Mouse (Mus musculus) embryonic facial prominence, embryonic 11.5 days (tissue): Measurements from ENCODE around the gene Prm3. TPM values are rescaled to one million over a fixed set of nuclear protein-coding genes. Genes with fewer than 3 reads are reported as not detected.

Experiments
- ATAC-seq: fragments of 200-750 bp; cut with Nextera tagmentation; replicated peaks from 2 replicates; pipeline ENCODE4 v1.8.0; 2017; ENCODE audit warnings: low read depth; ENCODE audit not compliant: insufficient number of reproducible peaks, low FRiP score, low TSS enrichment
- DNase-seq: peaks from one replicate; pipeline ENCODE4 v3.0.0-alpha.2; 2015; ENCODE audit warnings: low spot score
- H3K27ac ChIP-seq: fragments of 300-500 bp; sonication (generic); replicated peaks from 2 replicates; pipeline ENCODE4 v1.5.1; 2014; ENCODE audit warnings: mild to moderate bottlenecking, low read depth, low read length, control low read depth
- H3K27me3 ChIP-seq: fragments of 300-500 bp; sonication (generic); 2 replicates; pipeline ENCODE4 v1.6.1; 2014; ENCODE audit warnings: mild to moderate bottlenecking, low read length, moderate library complexity, mixed read lengths; ENCODE audit not compliant: control insufficient read depth, insufficient read depth
- H3K36me3 ChIP-seq: fragments of 300-500 bp; sonication (generic); replicated peaks from 2 replicates; pipeline ENCODE4 v1.6.1; 2014; ENCODE audit warnings: low read depth, mild to moderate bottlenecking, low read length, moderate library complexity, mixed read lengths; ENCODE audit not compliant: control insufficient read depth, insufficient read depth
- H3K4me1 ChIP-seq: fragments of 300-500 bp; sonication (generic); 2 replicates; pipeline ENCODE4 v1.6.1; 2014; ENCODE audit warnings: low read length, mixed read lengths; ENCODE audit not compliant: control insufficient read depth, insufficient read depth
- H3K4me2 ChIP-seq: fragments of 300-500 bp; sonication (generic); 2 replicates; pipeline ENCODE4 v1.6.1; 2014; ENCODE audit warnings: low read depth, mild to moderate bottlenecking, control low read depth, low read length, moderate library complexity
- H3K4me3 ChIP-seq: fragments of 300-500 bp; sonication (generic); 2 replicates; pipeline ENCODE4 v1.5.1; 2014; ENCODE audit warnings: low read depth, low read length, control low read depth
- H3K9ac ChIP-seq: fragments of 300-500 bp; sonication (generic); replicated peaks from 2 replicates; pipeline ENCODE4 v1.6.1; 2014; ENCODE audit warnings: mild to moderate bottlenecking, control low read depth, low read length
- H3K9me3 ChIP-seq: fragments of 300-500 bp; sonication (generic); replicated peaks from 2 replicates; pipeline ENCODE4 v1.6.1; 2016; ENCODE audit warnings: mild to moderate bottlenecking, low read length, inconsistent platforms, mixed read lengths; ENCODE audit not compliant: control insufficient read depth
- WGBS: fragments of 180-500 bp; shearing (Covaris S2); extraction: QIAGEN DNeasy Blood & Tissue Kit; methylation state at CpG from one replicate; pipeline ENCODE4 v1.1.7; 2014; 5-methylcytosine and 5-hydroxymethylcytosine counted together
- polyA plus RNA-seq: library from polyadenylated mRNA; unstranded; fragments of >200 nt; fragmentation: Nextera tagmentation; extraction: Ambion mirVana; gene quantifications from 2 replicates; pipeline ENCODE4 v1.2.1, GENCODE M21; 2014

The Prm3 gene
- polyA plus RNA-seq, 1 experiment from 2014 or later = not detected

GRCm38 (mm10) chr16:10783883-10784792, 6.6 kb downstream of the Prm3 start:
- Histone ChIP-seq H3K27me3 (no peaks in the 10 kb centered on the region; the same call in 1 of the 2 replicates), H3K9ac (peak overlapping the region; percentile 67), H3K9me3 (no peaks in the 10 kb centered on the region), H3K4me2 (peak overlapping the region; percentile 98), H3K4me1 (peaks cover 4% of the 10 kb centered on the region; the same call in 1 of the 2 replicates), H3K4me3 (peak overlapping the region; percentile 66), H3K27ac (peak overlapping the region; percentile 94; the same call in 1 of the 2 replicates), H3K36me3 (no peaks in the 10 kb centered on the region)
- ATAC-seq (no peak), DNase-seq (peak; percentile 62)
- 2% methylated on average over 81 of the region's 81 CpGs for WGBS

GRCm38 (mm10) chr16:10783451-10783850, 7.3 kb downstream of the Prm3 start:
- H3K4me1 ChIP-seq = peaks cover 4% of the 10 kb centered on the region; the same call in 1 of the 2 replicates
- ATAC-seq (no peak), DNase-seq (no peak)
- 62% methylated on average over 8 of the region's 8 CpGs for WGBS
- H3K27me3 ChIP-seq = no peaks in the 10 kb centered on the region; the same call in 1 of the 2 replicates
- peak overlapping the region; percentile 66; the same call in 1 of the 2 replicates for H3K4me3 ChIP-seq
- H3K9me3 ChIP-seq = no peaks in the 10 kb centered on the region
- H3K9ac ChIP-seq = no peak overlapping the region
- H3K27ac ChIP-seq = no peak overlapping the region
- no peaks in the 10 kb centered on the region for H3K36me3 ChIP-seq
- peak overlapping the region; percentile 1; the same call in 1 of the 2 replicates for H3K4me2 ChIP-seq

DNA sequence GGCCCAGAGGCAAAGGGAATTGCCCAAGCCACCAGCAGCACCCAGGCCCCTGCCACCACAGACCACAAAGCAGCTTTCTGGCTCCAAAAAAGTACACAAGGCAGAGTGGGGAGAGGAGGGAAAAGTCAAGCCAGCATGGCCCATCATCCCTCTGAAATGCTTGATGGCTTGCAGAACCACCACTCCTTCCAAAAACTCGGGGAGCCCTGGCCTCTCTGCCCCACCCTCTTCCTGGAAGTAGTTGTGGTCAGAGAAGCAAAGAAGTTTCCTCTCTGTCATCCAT, 7.6 kb downstream of the Prm3 start:
- H3K4me1 ChIP-seq = peaks cover 4% of the 10 kb centered on the region; the same call in 1 of the 2 replicates
- no peaks in the 10 kb centered on the region for H3K9me3 ChIP-seq
- DNase-seq (no peak), ATAC-seq (no peak)
- WGBS = 45% methylated on average over 1 of the region's 1 CpGs
- no peaks in the 10 kb centered on the region for H3K36me3 ChIP-seq
- H3K9ac ChIP-seq = no peak overlapping the region
- no peak overlapping the region for H3K27ac ChIP-seq
- H3K27me3 ChIP-seq = no peaks in the 10 kb centered on the region; the same call in 1 of the 2 replicates
- peak overlapping the region; percentile 16; the same call in 1 of the 2 replicates for H3K4me2 ChIP-seq
- H3K4me3 ChIP-seq = no peak overlapping the region

GRCm38 (mm10) chr16:10782377-10783151, 8.2 kb downstream of the Prm3 start:
- ATAC-seq = no peak
- no peaks in the 10 kb centered on the region; the same call in 1 of the 2 replicates for H3K27me3 ChIP-seq
- no peaks in the 10 kb centered on the region for H3K36me3 ChIP-seq
- H3K9ac ChIP-seq = no peak overlapping the region
- no peak overlapping the region for H3K27ac ChIP-seq
- no peaks in the 10 kb centered on the region for H3K9me3 ChIP-seq
- no peak for DNase-seq
- H3K4me3 ChIP-seq = no peak overlapping the region
- no peak overlapping the region for H3K4me2 ChIP-seq
- 42% methylated on average over 6 of the region's 6 CpGs for WGBS
- peaks cover 4% of the 10 kb centered on the region; the same call in 1 of the 2 replicates for H3K4me1 ChIP-seq

- Histone ChIP-seq H3K36me3 (no peaks in the 10 kb centered on the region), H3K9me3 (no peaks in the 10 kb centered on the region), H3K9ac (no peak overlapping the region), H3K27ac (no peak overlapping the region), H3K27me3 (no peaks in the 10 kb centered on the region; the same call in 1 of the 2 replicates), H3K4me2 (no peak overlapping the region), H3K4me1 (peaks cover 4% of the 10 kb centered on the region; the same call in 1 of the 2 replicates), H3K4me3 (no peak overlapping the region)
- no peak for ATAC-seq
- peak; percentile 59 for DNase-seq
- WGBS = 27% methylated on average over 9 of the region's 9 CpGs
These were observed 8.8 kb downstream of the Prm3 start for GRCm38 (mm10) chr16:10781862-10782371.

- no peak overlapping the region for H3K4me3 ChIP-seq
- ATAC-seq (no peak), DNase-seq (no peak)
- H3K4me2 ChIP-seq = no peak overlapping the region
- H3K4me1 ChIP-seq = peaks cover 4% of the 10 kb centered on the region; the same call in 1 of the 2 replicates
- no peak overlapping the region for H3K9ac ChIP-seq
- H3K36me3 ChIP-seq = no peaks in the 10 kb centered on the region
- H3K27me3 ChIP-seq = no peaks in the 10 kb centered on the region; the same call in 1 of the 2 replicates
- H3K9me3 ChIP-seq = no peaks in the 10 kb centered on the region
- WGBS = 71% methylated on average over 5 of the region's 5 CpGs
- H3K27ac ChIP-seq = no peak overlapping the region; the same call in 1 of the 2 replicates
These were observed 10.0 kb downstream of the Prm3 start for GRCm38 (mm10) chr16:10780631-10781120.

- Histone ChIP-seq H3K27ac (no peak overlapping the region), H3K4me3 (no peak overlapping the region), H3K27me3 (no peaks in the 10 kb centered on the region), H3K36me3 (no peaks in the 10 kb centered on the region), H3K9ac (no peak overlapping the region), H3K4me2 (no peak overlapping the region), H3K4me1 (peaks cover 4% of the 10 kb centered on the region; the same call in 1 of the 2 replicates), H3K9me3 (no peaks in the 10 kb centered on the region)
- DNase-seq (no peak), ATAC-seq (no peak)
- 67% methylated on average over 5 of the region's 5 CpGs for WGBS
These were observed 13.0 kb downstream of the Prm3 start for GRCm38 (mm10) chr16:10777579-10778160.
